Mouse (Mus musculus) embryonic facial prominence, embryonic 11.5 days (tissue): ENCODE measurements around the gene Cacna1c. TPM values are rescaled to one million over a fixed set of nuclear protein-coding genes. Genes with fewer than 3 reads are reported as not detected.

Experiments used
- ATAC-seq: fragments of 200-750 bp; cut with Nextera tagmentation; replicated peaks from 2 replicates; pipeline ENCODE4 v1.8.0; 2017; ENCODE audit warnings: low read depth; ENCODE audit not compliant: insufficient number of reproducible peaks, low FRiP score, low TSS enrichment
- DNase-seq: peaks from one replicate; pipeline ENCODE4 v3.0.0-alpha.2; 2015; ENCODE audit warnings: low spot score
- H3K27ac ChIP-seq: fragments of 300-500 bp; sonication (generic); replicated peaks from 2 replicates; pipeline ENCODE4 v1.5.1; 2014; ENCODE audit warnings: mild to moderate bottlenecking, low read depth, low read length, control low read depth
- H3K27me3 ChIP-seq: fragments of 300-500 bp; sonication (generic); 2 replicates; pipeline ENCODE4 v1.6.1; 2014; ENCODE audit warnings: mild to moderate bottlenecking, low read length, moderate library complexity, mixed read lengths; ENCODE audit not compliant: control insufficient read depth, insufficient read depth
- H3K36me3 ChIP-seq: fragments of 300-500 bp; sonication (generic); replicated peaks from 2 replicates; pipeline ENCODE4 v1.6.1; 2014; ENCODE audit warnings: low read depth, mild to moderate bottlenecking, low read length, moderate library complexity, mixed read lengths; ENCODE audit not compliant: control insufficient read depth, insufficient read depth
- H3K4me1 ChIP-seq: fragments of 300-500 bp; sonication (generic); 2 replicates; pipeline ENCODE4 v1.6.1; 2014; ENCODE audit warnings: low read length, mixed read lengths; ENCODE audit not compliant: control insufficient read depth, insufficient read depth
- H3K4me2 ChIP-seq: fragments of 300-500 bp; sonication (generic); 2 replicates; pipeline ENCODE4 v1.6.1; 2014; ENCODE audit warnings: low read depth, mild to moderate bottlenecking, control low read depth, low read length, moderate library complexity
- H3K4me3 ChIP-seq: fragments of 300-500 bp; sonication (generic); 2 replicates; pipeline ENCODE4 v1.5.1; 2014; ENCODE audit warnings: low read depth, low read length, control low read depth
- H3K9ac ChIP-seq: fragments of 300-500 bp; sonication (generic); replicated peaks from 2 replicates; pipeline ENCODE4 v1.6.1; 2014; ENCODE audit warnings: mild to moderate bottlenecking, control low read depth, low read length
- H3K9me3 ChIP-seq: fragments of 300-500 bp; sonication (generic); replicated peaks from 2 replicates; pipeline ENCODE4 v1.6.1; 2016; ENCODE audit warnings: mild to moderate bottlenecking, low read length, inconsistent platforms, mixed read lengths; ENCODE audit not compliant: control insufficient read depth
- WGBS: fragments of 180-500 bp; shearing (Covaris S2); extraction: QIAGEN DNeasy Blood & Tissue Kit; methylation state at CpG from one replicate; pipeline ENCODE4 v1.1.7; 2014; 5-methylcytosine and 5-hydroxymethylcytosine counted together
- polyA plus RNA-seq: library from polyadenylated mRNA; unstranded; fragments of >200 nt; fragmentation: Nextera tagmentation; extraction: Ambion mirVana; gene quantifications from 2 replicates; pipeline ENCODE4 v1.2.1, GENCODE M21; 2014

Cacna1c gene
- polyA plus RNA-seq, 1 experiment from 2014 or later, result 4.3 TPM

- no peaks in the 10 kb centered on the region for H3K4me1 ChIP-seq
- DNase-seq (no peak), ATAC-seq (no peak)
- H3K27me3 ChIP-seq, result no peaks in the 10 kb centered on the region
- 83% methylated on average over 3 of the region's 3 CpGs for WGBS
- H3K9ac ChIP-seq, result no peak overlapping the region
- no peak overlapping the region for H3K4me3 ChIP-seq
- no peak overlapping the region for H3K27ac ChIP-seq
- H3K9me3 ChIP-seq, result no peaks in the 10 kb centered on the region
- no peaks in the 10 kb centered on the region for H3K36me3 ChIP-seq
- no peak overlapping the region for H3K4me2 ChIP-seq
Measured at GRCm38 (mm10) chr6:118621406-118621805, 574.8 kb downstream of the Cacna1c start.

- DNase-seq, result no peak
- no peak for ATAC-seq
- no peak overlapping the region for H3K4me3 ChIP-seq
- no peak overlapping the region for H3K27ac ChIP-seq
- no peaks in the 10 kb centered on the region for H3K27me3 ChIP-seq
- no peak overlapping the region for H3K4me2 ChIP-seq
- 82% methylated on average over 6 of the region's 6 CpGs for WGBS
- no peaks in the 10 kb centered on the region for H3K4me1 ChIP-seq
- H3K9ac ChIP-seq, result no peak overlapping the region
- H3K9me3 ChIP-seq, result no peaks in the 10 kb centered on the region
- no peaks in the 10 kb centered on the region for H3K36me3 ChIP-seq
Measured at GRCm38 (mm10) chr6:118608906-118609305, 587.3 kb downstream of the Cacna1c start.

DNA sequence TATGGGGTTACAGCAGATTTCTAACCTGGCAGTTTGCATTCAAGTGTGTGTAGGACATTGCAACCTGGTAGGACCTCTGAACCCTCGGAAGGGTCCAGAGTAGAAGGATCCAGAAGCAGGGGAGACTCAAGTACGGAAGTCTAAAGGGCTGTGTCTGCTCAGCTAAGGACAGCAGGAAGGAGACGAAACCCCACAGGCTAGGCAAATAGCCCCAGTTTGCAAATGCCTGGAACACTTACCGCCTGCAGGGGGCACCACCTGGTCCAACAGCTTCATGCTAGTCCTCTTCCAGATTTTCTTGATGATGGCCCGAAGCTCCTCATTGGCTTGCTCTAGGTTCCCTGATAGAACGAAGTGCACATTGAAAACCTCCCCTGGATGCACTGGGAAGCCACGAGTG lies 590.2 kb downstream of the Cacna1c start:
- Histone ChIP-seq H3K36me3 (no peaks in the 10 kb centered on the region), H3K27me3 (no peaks in the 10 kb centered on the region), H3K4me1 (no peaks in the 10 kb centered on the region), H3K9me3 (no peaks in the 10 kb centered on the region), H3K9ac (no peak overlapping the region), H3K4me2 (no peak overlapping the region), H3K27ac (no peak overlapping the region), H3K4me3 (no peak overlapping the region)
- 74% methylated on average over 7 of the region's 7 CpGs for WGBS
- ATAC-seq, result no peak
- no peak for DNase-seq

DNA sequence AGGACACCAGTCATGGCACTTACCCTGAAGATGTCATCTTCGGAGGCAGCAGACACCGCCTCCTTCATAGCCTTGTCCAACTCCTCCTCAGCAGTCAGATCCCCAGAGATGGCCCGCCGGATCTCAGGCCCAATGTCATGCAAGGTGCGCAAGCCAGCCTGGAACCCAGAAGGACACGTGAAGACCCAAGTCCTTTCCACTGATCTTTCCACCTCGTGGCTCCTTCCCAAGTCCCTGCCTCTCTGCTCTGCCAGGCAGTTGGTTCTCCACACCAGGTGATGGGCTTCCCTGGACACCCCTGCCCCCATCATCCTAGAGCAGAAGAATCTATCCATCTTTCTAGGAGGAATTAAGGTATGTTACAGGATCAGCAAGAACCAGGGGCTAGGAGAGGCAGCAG lies 592.4 kb downstream of the Cacna1c start:
- no peak for DNase-seq
- no peak overlapping the region for H3K4me2 ChIP-seq
- no peaks in the 10 kb centered on the region for H3K36me3 ChIP-seq
- no peaks in the 10 kb centered on the region for H3K27me3 ChIP-seq
- H3K27ac ChIP-seq, result no peak overlapping the region
- H3K4me3 ChIP-seq, result no peak overlapping the region
- H3K9ac ChIP-seq, result no peak overlapping the region
- H3K9me3 ChIP-seq, result no peaks in the 10 kb centered on the region
- no peaks in the 10 kb centered on the region for H3K4me1 ChIP-seq
- 90% methylated on average over 7 of the region's 7 CpGs for WGBS
- no peak for ATAC-seq

GRCm38 (mm10) chr6:118595681-118596055 lies 600.5 kb downstream of the Cacna1c start:
- Histone ChIP-seq H3K9me3 (no peaks in the 10 kb centered on the region), H3K4me2 (no peak overlapping the region), H3K27ac (no peak overlapping the region), H3K27me3 (peaks cover 9% of the 10 kb centered on the region), H3K4me1 (no peaks in the 10 kb centered on the region), H3K4me3 (no peak overlapping the region), H3K9ac (no peak overlapping the region), H3K36me3 (no peaks in the 10 kb centered on the region)
- 68% methylated on average over 9 of the region's 9 CpGs for WGBS
- ATAC-seq (no peak), DNase-seq (no peak)

- Histone ChIP-seq H3K27ac (no peak overlapping the region), H3K4me3 (no peak overlapping the region), H3K9ac (no peak overlapping the region), H3K9me3 (no peaks in the 10 kb centered on the region), H3K27me3 (peaks cover 9% of the 10 kb centered on the region), H3K4me2 (no peak overlapping the region), H3K4me1 (no peaks in the 10 kb centered on the region), H3K36me3 (no peaks in the 10 kb centered on the region)
- WGBS, result 90% methylated on average over 10 of the region's 10 CpGs
- no peak for ATAC-seq
- no peak for DNase-seq
Measured at GRCm38 (mm10) chr6:118594833-118595680, 601.2 kb downstream of the Cacna1c start.

DNA sequence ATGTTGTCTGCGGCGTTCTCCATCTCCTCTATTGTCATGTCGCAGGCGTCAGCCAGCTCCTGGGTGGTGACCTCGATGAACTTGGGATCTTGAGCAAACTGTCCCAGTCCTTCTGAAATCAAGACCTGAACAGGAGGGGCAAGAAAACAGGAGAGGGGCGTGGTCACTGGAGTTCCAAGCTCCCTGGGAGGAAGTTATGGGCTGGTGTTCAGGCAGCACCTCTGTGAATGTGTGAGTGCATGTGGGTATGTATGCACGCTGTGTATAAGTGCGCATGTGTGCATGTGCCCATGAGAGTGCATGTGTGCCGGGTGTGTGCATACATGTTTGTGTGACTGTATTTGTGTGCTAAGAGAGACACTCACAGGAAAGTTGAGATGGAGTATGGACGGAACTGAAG lies 602.1 kb downstream of the Cacna1c start:
- WGBS, result 35% methylated on average over 10 of the region's 10 CpGs
- peak overlapping the region; percentile 7; the same call in 1 of the 2 replicates for H3K9ac ChIP-seq

DNA sequence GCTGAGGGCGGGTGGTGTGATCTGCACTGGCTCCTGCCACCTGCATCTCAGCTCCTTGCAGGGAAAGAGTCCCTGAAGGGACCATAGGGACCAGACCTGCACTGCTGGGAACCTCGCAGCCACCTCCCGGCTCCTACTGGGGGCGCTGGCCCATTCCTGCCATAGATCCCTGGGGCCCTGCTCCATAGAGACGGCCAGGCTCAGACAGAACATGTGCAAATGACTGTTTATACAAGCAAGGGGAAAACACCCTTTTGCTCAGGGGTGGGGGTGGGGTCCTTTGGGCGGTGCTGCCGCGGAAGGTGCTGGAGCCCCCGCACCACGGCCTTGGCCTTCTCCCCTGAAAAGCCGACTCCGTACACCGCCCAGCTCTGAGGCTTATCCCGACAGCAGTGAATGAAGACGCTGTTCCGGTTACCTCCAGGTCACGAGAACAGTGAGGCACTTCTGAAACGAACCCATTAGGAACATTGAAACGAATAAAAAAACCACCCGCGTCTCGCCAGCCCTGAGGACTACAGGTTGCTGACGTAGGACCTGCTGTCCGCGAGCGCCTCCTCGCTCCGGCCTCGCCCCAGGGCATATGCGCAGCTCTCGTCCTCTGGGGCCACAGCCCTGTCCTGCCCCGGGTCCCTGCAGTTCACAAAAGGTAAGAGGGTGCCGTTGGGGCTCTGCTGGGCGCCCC lies 602.7 kb downstream of the Cacna1c start:
- H3K36me3 ChIP-seq, result no peaks in the 10 kb centered on the region
- peak overlapping the region; percentile 51 for H3K4me2 ChIP-seq
- peak overlapping the region; percentile 27 for H3K4me3 ChIP-seq
- DNase-seq, result peak; percentile 37
- H3K9ac ChIP-seq, result peak overlapping the region; percentile 7
- ATAC-seq, result peak; percentile 71
- no peak overlapping the region for H3K27ac ChIP-seq
- 2% methylated on average over 34 of the region's 34 CpGs for WGBS
- H3K9me3 ChIP-seq, result no peaks in the 10 kb centered on the region
- H3K4me1 ChIP-seq, result no peaks in the 10 kb centered on the region
- H3K27me3 ChIP-seq, result peaks cover 9% of the 10 kb centered on the region

More for the DNA sequence above, 602.1 kb downstream of the Cacna1c start:
- ATAC-seq, result peak; percentile 35; the same call in 1 of the 2 replicates
- Histone ChIP-seq H3K36me3 (no peaks in the 10 kb centered on the region), H3K4me2 (peak overlapping the region; percentile 51), H3K27me3 (peaks cover 9% of the 10 kb centered on the region), H3K27ac (no peak overlapping the region), H3K9me3 (no peaks in the 10 kb centered on the region), H3K4me3 (peak overlapping the region; percentile 27; the same call in 1 of the 2 replicates), H3K4me1 (no peaks in the 10 kb centered on the region)
- peak; percentile 13 for DNase-seq
